Mouse (Mus musculus): ENCODE measurements around the gene Ccn2.

- TF ChIP-seq CTCF (IDR thresholded peaks at IDR 0.05; ENCODE audit: low read depth, low read length) (no peak), EP300 (IDR thresholded peaks at IDR 0.05; ENCODE audit: insufficient read depth, low read depth, low read length) (no peak)
These were observed 1.7 kb downstream of the Ccn2 start for GRCm38 (mm10) chr10:24596869-24597339.
